Mouse (Mus musculus) cerebellum, adult (tissue): ENCODE data around the gene Ugt2b36.
"Not testable (repeated sequence)": the region's sequence is repeated elsewhere in the genome, so short reads cannot be mapped to it uniquely, and the experiment has no call there.

Experiments
- ATAC-seq: cut with Nextera tagmentation; 2 replicates; pipeline ENCODE4 v1.9.2; 2017; ENCODE audit warnings: mild to moderate bottlenecking, moderate library complexity, mixed read lengths; ENCODE audit not compliant: insufficient number of reproducible peaks, low FRiP score, low TSS enrichment

Ugt2b36 gene

GRCm38 (mm10) chr5:87092346-87093027 lies at the start of gene Ugt2b36:
Ugt2b36 (minus strand) TSS chr5:87092555.
- ATAC-seq, result no peak

DNA sequence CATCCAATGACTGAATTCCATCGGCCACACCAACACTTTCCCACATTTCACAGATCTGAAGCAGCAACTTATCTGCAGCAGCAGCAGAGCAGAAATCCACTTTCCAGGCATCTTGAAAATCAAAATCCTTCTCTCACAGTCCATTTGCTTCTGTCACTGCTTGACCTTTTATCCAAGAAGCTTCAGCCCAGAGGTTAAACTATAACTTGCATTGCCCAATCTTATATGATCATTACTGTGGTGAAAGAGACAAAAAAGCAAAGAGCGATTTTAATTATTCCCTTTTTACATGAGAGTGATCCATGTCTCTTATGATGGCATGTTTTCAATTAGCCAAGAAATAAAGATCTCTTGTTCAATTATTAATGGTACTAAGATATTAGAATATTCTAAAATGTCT lies 47.8 kb upstream of the Ugt2b36 start, which contains the start of gene Ugt2b5:
TSS of gene Ugt2b5 (minus strand) at position 123 of the 400 bp plus-strand sequence.
- not testable (repeated sequence) for ATAC-seq

GRCm38 (mm10) chr5:87103697-87104096 lies 11.3 kb upstream of the Ugt2b36 start:
- not testable (repeated sequence) for ATAC-seq

GRCm38 (mm10) chr5:87091111-87091510 lies 1.2 kb downstream of the Ugt2b36 start:
- ATAC-seq, result no peak

- no peak for ATAC-seq
These were observed 3.1 kb downstream of the Ugt2b36 start for GRCm38 (mm10) chr5:87089264-87089663.

- ATAC-seq, result no peak
These were observed 6.1 kb downstream of the Ugt2b36 start for GRCm38 (mm10) chr5:87086269-87086668.

GRCm38 (mm10) chr5:87030624-87031023 lies 61.7 kb downstream of the Ugt2b36 start:
- ATAC-seq, result no peak

DNA sequence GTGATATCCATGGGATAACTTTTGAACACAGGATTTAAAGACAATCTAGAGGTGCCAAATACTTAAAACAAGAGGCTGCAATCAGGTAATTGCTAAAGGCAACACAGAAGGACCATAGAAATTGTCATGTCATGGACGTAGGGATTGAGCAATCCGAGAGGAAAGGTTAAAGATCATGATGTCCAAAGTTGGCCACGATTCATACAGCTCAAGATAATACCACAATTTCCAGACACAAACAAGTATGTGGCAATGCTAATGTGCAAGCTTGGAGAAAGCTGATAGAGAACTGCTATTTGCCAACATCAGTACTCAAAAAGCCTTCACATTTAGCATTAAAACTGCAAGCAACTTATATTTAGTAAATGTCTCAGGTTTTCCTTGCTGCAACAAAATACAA lies 65.0 kb downstream of the Ugt2b36 start:
- ATAC-seq, result no peak
